Mouse (Mus musculus) liver, embryonic 14.5 days (tissue): ENCODE data around the gene Msx1.

Source experiments
- CTCF ChIP-seq: IDR thresholded peaks from 2 replicates; pipeline ENCODE4 v1.5.1; 2016; ENCODE audit warnings: antibody characterized with exemption, low read depth, control low read depth
- EP300 ChIP-seq: IDR thresholded peaks from 2 replicates; pipeline ENCODE4 v1.6.1; 2016; ENCODE audit warnings: antibody characterized with exemption, low read depth

DNA sequence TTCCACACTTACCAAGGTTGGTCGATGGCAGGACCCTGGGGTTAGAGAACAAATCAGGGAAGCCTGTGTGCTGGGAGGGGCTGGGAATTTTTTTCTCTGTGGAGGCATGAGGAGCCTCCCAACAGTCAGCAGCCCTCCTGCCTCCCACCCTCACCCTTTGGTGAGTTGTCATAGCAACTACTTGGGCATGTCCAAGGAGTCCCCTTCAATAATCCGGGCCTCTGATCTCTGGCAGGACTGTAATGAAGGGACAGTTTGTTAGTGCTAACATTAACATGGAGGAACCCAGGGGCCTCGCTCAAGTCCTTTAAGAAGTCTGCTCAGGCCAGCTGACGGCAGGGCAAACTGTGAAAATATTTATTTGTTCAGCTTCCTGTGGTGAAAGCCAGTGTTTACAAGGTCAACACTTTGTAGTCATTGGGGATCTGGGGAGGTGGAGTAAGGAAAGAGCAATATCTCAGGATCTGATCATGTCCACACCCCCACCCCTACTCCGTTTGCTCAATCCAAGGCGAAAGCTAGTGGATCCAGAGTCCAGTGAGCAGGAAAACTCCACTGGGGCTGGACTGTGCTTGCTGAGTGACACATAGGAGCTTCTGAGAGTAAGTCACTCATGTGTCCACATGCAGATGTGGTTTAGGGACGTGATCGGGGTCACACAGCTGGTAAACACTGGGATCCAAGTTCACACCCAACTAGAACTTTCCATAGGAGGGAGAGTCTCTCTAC is 24.8 kb upstream of the Msx1 start:
- TF ChIP-seq EP300 (no peak), CTCF (no peak)
